In genomic region chr8:54185927-54186326, GRCm38 (mm10) we compare ENCODE assay signal across 22 mouse cellular contexts.
"Had no signal": no experiment of that assay in that cellular context is flagged by ENCODE, and none has a peak within 500 bp of the region (broad histone marks: within the 10 kb centered on the region; RNA-seq: fewer than 3 reads in every experiment).

No protein-coding gene starts in this region.

- H3K27ac ChIP-seq: layer of hippocampus, adult 2 months; limb, embryonic 12.5 days; limb, embryonic 15.5 days; liver, embryonic 14.5 days; macrophage; midbrain, embryonic 13.5 days; neural tube, embryonic 13.5 days; stomach, embryonic 15.5 days had no signal

- DNase-seq: kidney, adult 8-10 months; kidney, postnatal 14 days; layer of hippocampus, adult 9-11 months; liver, postnatal 0 days; lung, embryonic 14.5 days; retina, postnatal 1 day; right cerebral cortex, postnatal 25 days; spleen, adult 18-20 months; thymus, adult 18-20 months; thymus, postnatal 36 days had no signal

- H3K4me3 ChIP-seq: layer of hippocampus, adult 2 months; limb, embryonic 12.5 days; limb, embryonic 15.5 days; midbrain, embryonic 13.5 days; myocyte; neural tube, embryonic 13.5 days; stomach, embryonic 15.5 days had no signal

- H3K9ac ChIP-seq: limb, embryonic 12.5 days; limb, embryonic 15.5 days; liver, embryonic 14.5 days; liver, postnatal 0 days; lung, embryonic 14.5 days; midbrain, embryonic 13.5 days; neural tube, embryonic 13.5 days; stomach, embryonic 15.5 days had no signal

- H3K9me3 ChIP-seq: limb, embryonic 12.5 days; limb, embryonic 15.5 days; midbrain, embryonic 13.5 days; neural tube, embryonic 13.5 days; stomach, embryonic 15.5 days had no signal

- H3K27me3 ChIP-seq: limb, embryonic 12.5 days; limb, embryonic 15.5 days; midbrain, embryonic 13.5 days; neural tube, embryonic 13.5 days; stomach, embryonic 15.5 days had no signal

- ATAC-seq: intestine, postnatal 0 days; liver, postnatal 0 days; lung, postnatal 0 days; midbrain, embryonic 13.5 days had no signal

- H3K36me3 ChIP-seq: limb, embryonic 12.5 days; midbrain, embryonic 13.5 days; neural tube, embryonic 13.5 days; stomach, embryonic 15.5 days had no signal

- H3K4me1 ChIP-seq: limb, embryonic 12.5 days; limb, embryonic 15.5 days; midbrain, embryonic 13.5 days; neural tube, embryonic 13.5 days; stomach, embryonic 15.5 days had no signal

- H3K4me2 ChIP-seq: limb, embryonic 12.5 days; limb, embryonic 15.5 days; liver, embryonic 11.5 days; lung, embryonic 14.5 days; midbrain, embryonic 13.5 days; neural tube, embryonic 13.5 days; stomach, embryonic 15.5 days had no signal
